Mouse (Mus musculus) heart, postnatal 10 days (tissue): Measurements from ENCODE around the gene Rab11a. TPM values are rescaled to one million over a fixed set of nuclear protein-coding genes. Genes with fewer than 3 reads are reported as not detected.
A peak's percentile ranks its signal among the peaks of the same experiment; 100 is the strongest.
"Not testable (repeated sequence)": the region's sequence is repeated elsewhere in the genome, so short reads cannot be mapped to it uniquely, and the experiment has no call there.

Source experiments
- DNase-seq, 2 experiments: peaks; one replicate each; pipeline ENCODE4 v3.0.0; 2021
- intact Hi-C: fragments of 180-260 bp; cut with DNase I; formaldehyde crosslinking; loops from one replicate; pipeline ENCODE4 v1.15.1; 2025
- microRNA-seq, 2 experiments: library from miRNA; unstranded; fragments of <30 nt; microRNA quantifications; one replicate each; pipeline ENCODE4 v1.2.0; 2022
- total RNA-seq, 2 experiments: library from RNA; stranded (reverse); gene quantifications; 2 replicates each; pipeline ENCODE4 v1.2.3; 2021

The Rab11a gene
- total RNA-seq, 2 experiments from 2014 or later, result 274 to 276 TPM

- intact Hi-C loops, result no loop called here
- DNase-seq, result no peak
Measured at GRCm38 (mm10) chr9:64697677-64698076, 39.9 kb downstream of the Rab11a start.

GRCm38 (mm10) chr9:64697006-64697405 is 40.6 kb downstream of the Rab11a start:
- no peak for DNase-seq
- intact Hi-C loops, result no loop called here

GRCm38 (mm10) chr9:64696404-64696803 is 41.2 kb downstream of the Rab11a start:
- intact Hi-C loops, result no loop called here
- peak in 1 of 2 experiments; percentile 15 for DNase-seq

- intact Hi-C loops, result no loop called here
- no peak for DNase-seq
Measured at GRCm38 (mm10) chr9:64695266-64695665, 42.3 kb downstream of the Rab11a start.

- no peak for DNase-seq
- intact Hi-C loops, result loop anchor here (5.0 kb wide), 1 partner anchor 301 kb away; no protein-coding TSS in a partner anchor
Measured at GRCm38 (mm10) chr9:64693094-64693493, 44.5 kb downstream of the Rab11a start.

- intact Hi-C loops, result loop anchor here (1.0 to 5.0 kb wide), 2 partner anchors 299 to 344 kb away; no protein-coding TSS in a partner anchor
- DNase-seq, result peak; percentile 53 to 71
Measured at GRCm38 (mm10) chr9:64691176-64691575, 46.4 kb downstream of the Rab11a start.

- intact Hi-C loops, result loop anchor here (1.0 to 5.0 kb wide), 2 partner anchors 298 to 343 kb away; no protein-coding TSS in a partner anchor
- no peak for DNase-seq
Measured at GRCm38 (mm10) chr9:64690771-64691170, 46.8 kb downstream of the Rab11a start.

- no peak for DNase-seq
- intact Hi-C loops, result no loop called here
Measured at GRCm38 (mm10) chr9:64688015-64688394, 49.6 kb downstream of the Rab11a start.

- intact Hi-C loops, result no loop called here
- no peak for DNase-seq
Measured at GRCm38 (mm10) chr9:64687122-64688014, 50.2 kb downstream of the Rab11a start.

GRCm38 (mm10) chr9:64671341-64672319 is 65.9 kb downstream of the Rab11a start:
- intact Hi-C loops, DNase-seq: not testable (repeated sequence)

- intact Hi-C loops, result no loop called here
Measured at GRCm38 (mm10) chr9:64668001-64668400, 69.6 kb downstream of the Rab11a start.

GRCm38 (mm10) chr9:64667513-64667912 is 70.0 kb downstream of the Rab11a start:
- intact Hi-C loops, result no loop called here
- DNase-seq, result peak; percentile 42 to 48

More at GRCm38 (mm10) chr9:64668001-64668400, 69.6 kb downstream of the Rab11a start:
- no peak for DNase-seq

- DNase-seq, result peak; percentile 14 to 42
- intact Hi-C loops, result no loop called here
Measured at GRCm38 (mm10) chr9:64666549-64666948, 71.0 kb downstream of the Rab11a start.

Small RNAs within 50 kb of the gene (microRNA-seq; reads per million reads assigned to microRNA genes)
- 0 reads per million in 2 experiments for gene Gm47308

Other genes starting within 250 kb of the Rab11a start
- gene Dennd4a, start 73.6 kb upstream of the Rab11a start, total RNA-seq, result 10 to 100 TPM; 11.8 to 12.0 TPM
- gene Slc24a1, start 213.8 kb upstream of the Rab11a start, total RNA-seq, result under 1 TPM; 0.07 to 0.22 TPM
- gene Ints14, start 223.1 kb upstream of the Rab11a start, total RNA-seq, result 10 to 100 TPM; 25.7 to 27.0 TPM